Mouse (Mus musculus) erythroblast, adult 5-6 weeks (primary cell): ENCODE measurements around the gene Galr3. TPM values are rescaled to one million over a fixed set of nuclear protein-coding genes. Genes with fewer than 3 reads are reported as not detected.
A peak's percentile ranks its signal among the peaks of the same experiment; 100 is the strongest.
"Not testable (repeated sequence)": the region's sequence is repeated elsewhere in the genome, so short reads cannot be mapped to it uniquely, and the experiment has no call there.

Experiments
- ATAC-seq: replicated peaks from 2 replicates; pipeline ENCODE4 v1.8.0; 2016; ENCODE audit warnings: moderate number of reproducible peaks, mild to moderate bottlenecking, moderate TSS enrichment, inconsistent platforms; ENCODE audit not compliant: poor library complexity, low FRiP score, severe bottlenecking
- total RNA-seq, 2 experiments: library from RNA; stranded (forward) in 1 of 2; stranded (reverse) in 1 of 2; fragments of 150-400 nt in 1 of 2; fragments of 200-764, 138-1000 nt in 1 of 2; gene quantifications; 2 replicates each; pipeline versions ENCODE4 v1.2.3 to v1.2.4; 2015 to 2017; ENCODE audit warnings: low replicate concordance in 2 of 2

The Galr3 gene
- total RNA-seq, 2 experiments from 2014 or later, result not detected

- ATAC-seq, result no peak
These were observed 15.9 kb upstream of the Galr3 start for GRCm38 (mm10) chr15:79025687-79026308.

GRCm38 (mm10) chr15:79026511-79027290 is 15.0 kb upstream of the Galr3 start:
- no peak for ATAC-seq

- ATAC-seq, result no peak
These were observed 14.1 kb upstream of the Galr3 start for GRCm38 (mm10) chr15:79027291-79028205.

- ATAC-seq, result no peak
These were observed 13.4 kb upstream of the Galr3 start, which contains the start of gene H1f0 for GRCm38 (mm10) chr15:79028237-79028738. TSS of gene H1f0 (plus strand) at chr15:79028450.

- no peak for ATAC-seq
These were observed 12.7 kb upstream of the Galr3 start for GRCm38 (mm10) chr15:79028823-79029484.

- ATAC-seq, result no peak
These were observed 12.0 kb upstream of the Galr3 start for GRCm38 (mm10) chr15:79029519-79030241.

- ATAC-seq, result peak; percentile 58; the same call in 1 of the 2 replicates
These were observed 10.9 kb upstream of the Galr3 start for GRCm38 (mm10) chr15:79030551-79031435.

- ATAC-seq, result not testable (repeated sequence)
These were observed 9.8 kb upstream of the Galr3 start for GRCm38 (mm10) chr15:79031908-79032307.

- ATAC-seq, result peak; percentile 69
These were observed 3.8 kb upstream of the Galr3 start for GRCm38 (mm10) chr15:79037913-79038328.

GRCm38 (mm10) chr15:79038331-79038730 is 3.4 kb upstream of the Galr3 start:
- no peak for ATAC-seq

- ATAC-seq, result peak; percentile 84
These were observed 2.8 kb upstream of the Galr3 start for GRCm38 (mm10) chr15:79038853-79039252.

GRCm38 (mm10) chr15:79040501-79041416 is 926 bp upstream of the Galr3 start:
- no peak for ATAC-seq

- no peak for ATAC-seq
These were observed 1.2 kb downstream of the Galr3 start for GRCm38 (mm10) chr15:79042721-79043491.

GRCm38 (mm10) chr15:79044837-79045236 is 3.2 kb downstream of the Galr3 start:
- no peak for ATAC-seq

GRCm38 (mm10) chr15:79048186-79048585 is 6.5 kb downstream of the Galr3 start:
- ATAC-seq, result no peak

GRCm38 (mm10) chr15:79050160-79050845 is 8.6 kb downstream of the Galr3 start:
- ATAC-seq, result no peak
